ENCODE assay signal across 12 mouse cellular contexts in the genomic region with DNA sequence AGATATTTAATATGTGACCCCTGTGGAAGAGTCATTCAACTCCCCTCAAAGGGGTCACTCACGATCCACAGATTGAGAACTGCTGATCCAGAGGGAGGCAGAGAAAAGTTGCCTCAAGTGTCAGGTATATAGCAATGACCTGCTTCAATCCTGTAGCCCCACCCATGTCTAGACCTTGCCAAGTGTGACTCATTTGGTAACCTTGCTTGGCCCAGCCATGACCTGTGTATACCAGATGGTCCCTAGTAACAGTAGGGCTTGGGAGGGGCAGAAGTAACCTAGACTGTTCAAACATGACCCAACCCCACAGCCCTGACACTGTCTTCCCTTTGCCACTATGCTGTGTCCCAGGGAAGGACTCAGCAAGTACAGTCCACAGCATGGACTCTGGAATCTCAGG. TPM values are rescaled to one million over a fixed set of nuclear protein-coding genes. Genes with fewer than 3 reads are reported as not detected.
DNase-seq lines count a peak whose midpoint lies in the region; ATAC-seq and TF ChIP-seq lines count a peak whose summit lies in the region.
"Had no signal": no experiment of that assay in that cellular context is flagged by ENCODE, and none has a peak within 500 bp of the region (broad histone marks: within the 10 kb centered on the region; RNA-seq: fewer than 3 reads in every experiment).

No protein-coding gene starts in this region.

- no peak overlapping the region for H3K9ac ChIP-seq in forebrain, postnatal 0 days
- no peak overlapping the region for H3K9ac ChIP-seq in hindbrain, embryonic 13.5 days
- H3K9ac ChIP-seq: midbrain, embryonic 15.5 days had no signal

- H3K27ac ChIP-seq in heart, embryonic 10.5 days: peak overlapping the region; percentile 16; the same call in 1 of the 2 replicates
- H3K27ac ChIP-seq in forebrain, postnatal 0 days (ENCODE audit: low read depth, low read length): no peak overlapping the region
- no peak overlapping the region for H3K27ac ChIP-seq in hindbrain, embryonic 13.5 days
- H3K27ac ChIP-seq: midbrain, embryonic 15.5 days had no signal

- TF ChIP-seq CTCF in forebrain, postnatal 0 days (IDR thresholded peaks at IDR 0.05; ENCODE audit: low read depth): no peak

- ATAC-seq in forebrain, postnatal 0 days: no peak
- no peak for ATAC-seq in hindbrain, embryonic 13.5 days (ENCODE audit: low FRiP score)
- ATAC-seq: inflammation-experienced regulatory T-cells, adult 6 months; midbrain, embryonic 15.5 days had no signal

- no peak overlapping the region for H3K4me3 ChIP-seq in heart, embryonic 10.5 days
- no peak overlapping the region for H3K4me3 ChIP-seq in forebrain, postnatal 0 days (ENCODE audit: low read depth, low read length)
- H3K4me3 ChIP-seq in hindbrain, embryonic 13.5 days: no peak overlapping the region
- H3K4me3 ChIP-seq: midbrain, embryonic 15.5 days had no signal

- intact Hi-C loops in heart, postnatal 25 days (cut with DNase I): loop anchor here (5.0 kb wide), 1 partner anchor 203 kb away; no protein-coding TSS in a partner anchor

- no peak for DNase-seq in heart, embryonic 10.5 days (ENCODE audit: low spot score)
- DNase-seq in heart, postnatal 25 days (ENCODE audit: low spot score): no peak
- DNase-seq in urinary bladder, postnatal 25 days (ENCODE audit: low spot score): peak; percentile 18
- DNase-seq in urinary bladder, adult 2 months (ENCODE audit: low spot score): no peak
- DNase-seq in large intestine, adult 2 months (ENCODE audit: low read depth, low spot score): peak; percentile 92
- DNase-seq in kidney, adult 9 months: no peak
- DNase-seq in forebrain, postnatal 0 days: no peak
- DNase-seq: layer of hippocampus, postnatal 36 days; thymus, adult 18-20 months had no signal

- no peaks in the 10 kb centered on the region for H3K9me3 ChIP-seq in heart, embryonic 10.5 days
- H3K9me3 ChIP-seq in forebrain, postnatal 0 days (ENCODE audit: low read length): no peaks in the 10 kb centered on the region
- no peaks in the 10 kb centered on the region for H3K9me3 ChIP-seq in hindbrain, embryonic 13.5 days
- H3K9me3 ChIP-seq: midbrain, embryonic 15.5 days had no signal

- no peaks in the 10 kb centered on the region for H3K27me3 ChIP-seq in heart, embryonic 10.5 days (ENCODE audit: insufficient read depth, poor library complexity, severe bottlenecking)
- H3K27me3 ChIP-seq in forebrain, postnatal 0 days (ENCODE audit: insufficient read depth, low read length): no peaks in the 10 kb centered on the region
- no peaks in the 10 kb centered on the region for H3K27me3 ChIP-seq in hindbrain, embryonic 13.5 days
- H3K27me3 ChIP-seq: midbrain, embryonic 15.5 days had no signal

- 97% methylated on average over 1 of the region's 1 CpGs for WGBS in heart, embryonic 10.5 days
- WGBS in large intestine, adult 2 months: 67% methylated on average over 1 of the region's 1 CpGs
- 76% methylated on average over 1 of the region's 1 CpGs for WGBS in forebrain, postnatal 0 days
- WGBS in hindbrain, embryonic 13.5 days: 86% methylated on average over 1 of the region's 1 CpGs

- no peak overlapping the region for H3K4me2 ChIP-seq in forebrain, postnatal 0 days (ENCODE audit: low read depth)
- no peak overlapping the region for H3K4me2 ChIP-seq in hindbrain, embryonic 13.5 days
- H3K4me2 ChIP-seq: midbrain, embryonic 15.5 days had no signal

- H3K4me1 ChIP-seq in heart, embryonic 10.5 days: peaks cover 8% of the 10 kb centered on the region; the same call in 1 of the 2 replicates
- no peaks in the 10 kb centered on the region for H3K4me1 ChIP-seq in forebrain, postnatal 0 days (ENCODE audit: insufficient read depth)
- H3K4me1 ChIP-seq in hindbrain, embryonic 13.5 days (replicated peaks): no peaks in the 10 kb centered on the region
- H3K4me1 ChIP-seq: midbrain, embryonic 15.5 days had no signal

- no peaks in the 10 kb centered on the region for H3K36me3 ChIP-seq in heart, embryonic 10.5 days
- H3K36me3 ChIP-seq in forebrain, postnatal 0 days (ENCODE audit: insufficient read depth): no peaks in the 10 kb centered on the region
- H3K36me3 ChIP-seq in hindbrain, embryonic 13.5 days: no peaks in the 10 kb centered on the region
- H3K36me3 ChIP-seq: midbrain, embryonic 15.5 days had no signal

RNA-seq across cellular contexts. Expression of gene Ube2f, which starts 9.4 kb away (rescaled TPM):
- 76.9 and 82.8 TPM in 2 replicates for polyA plus RNA-seq in heart, embryonic 10.5 days (2016; fragmentation: Nextera tagmentation; extraction: Ambion mirVana)
- total RNA-seq in heart, postnatal 25 days (2021): 10 to 100 TPM; 48.7 to 49.3 TPM
- 54.3 and 68.9 TPM in 2 replicates for polyA plus RNA-seq in urinary bladder, adult 2 months (2012; rRNA removed)
- polyA plus RNA-seq in large intestine, adult 2 months (2012; rRNA removed): 38.3 and 39.0 TPM in 2 replicates
- 38.1 and 38.7 TPM in 2 replicates for total RNA-seq in forebrain, postnatal 0 days (2014; rRNA removed)
- 44.1 and 45.3 TPM in 2 replicates for polyA plus RNA-seq in forebrain, postnatal 0 days (2015; fragmentation: Nextera tagmentation; extraction: Ambion mirVana)
- polyA plus RNA-seq in hindbrain, embryonic 13.5 days (2015; fragmentation: Nextera tagmentation; extraction: Ambion mirVana): 67.7 and 68.2 TPM in 2 replicates

RNA-seq across cellular contexts. Expression of gene Scly, which starts 57.5 kb away (rescaled TPM):
- 21.2 and 21.9 TPM in 2 replicates for polyA plus RNA-seq in heart, embryonic 10.5 days (2016; fragmentation: Nextera tagmentation; extraction: Ambion mirVana)
- 10 to 100 TPM; 17.7 to 18.8 TPM for total RNA-seq in heart, postnatal 25 days (2021)
- 21.1 and 21.8 TPM in 2 replicates for polyA plus RNA-seq in urinary bladder, adult 2 months (2012; rRNA removed)
- polyA plus RNA-seq in large intestine, adult 2 months (2012; rRNA removed): 22.9 and 30.1 TPM in 2 replicates
- total RNA-seq in forebrain, postnatal 0 days (2014; rRNA removed): 6.7 and 8.7 TPM in 2 replicates
- 5.4 and 6.4 TPM in 2 replicates for polyA plus RNA-seq in forebrain, postnatal 0 days (2015; fragmentation: Nextera tagmentation; extraction: Ambion mirVana)
- 11.6 and 12.2 TPM in 2 replicates for polyA plus RNA-seq in hindbrain, embryonic 13.5 days (2015; fragmentation: Nextera tagmentation; extraction: Ambion mirVana)

Comparison
In these comparisons a context has a peak if more than half of its experiments do, and no peak if none do; other contexts are left out.
1. DNase-seq: peak in urinary bladder, postnatal 25 days (single experiment) and large intestine, adult 2 months (single experiment); none in heart, embryonic 10.5 days (single experiment), heart, postnatal 25 days (single experiment), urinary bladder, adult 2 months (single experiment), kidney, adult 9 months (single experiment) and forebrain, postnatal 0 days (single experiment).